Mouse (Mus musculus) embryonic facial prominence, embryonic 11.5 days (tissue): ENCODE measurements at regions not wholly inside any gene's neighbourhood (a gene's known extent, or its start where the extent isn't known, plus 50 kb on each side); places are given as distances from the start of the nearest gene placed in this dataset.

Experiments used
- ATAC-seq: fragments of 200-750 bp; cut with Nextera tagmentation; replicated peaks from 2 replicates; pipeline ENCODE4 v1.8.0; 2017; ENCODE audit warnings: low read depth; ENCODE audit not compliant: insufficient number of reproducible peaks, low FRiP score, low TSS enrichment
- DNase-seq: peaks from one replicate; pipeline ENCODE4 v3.0.0-alpha.2; 2015; ENCODE audit warnings: low spot score
- H3K27ac ChIP-seq: fragments of 300-500 bp; sonication (generic); replicated peaks from 2 replicates; pipeline ENCODE4 v1.5.1; 2014; ENCODE audit warnings: mild to moderate bottlenecking, low read depth, low read length, control low read depth
- H3K27me3 ChIP-seq: fragments of 300-500 bp; sonication (generic); 2 replicates; pipeline ENCODE4 v1.6.1; 2014; ENCODE audit warnings: mild to moderate bottlenecking, low read length, moderate library complexity, mixed read lengths; ENCODE audit not compliant: control insufficient read depth, insufficient read depth
- H3K36me3 ChIP-seq: fragments of 300-500 bp; sonication (generic); replicated peaks from 2 replicates; pipeline ENCODE4 v1.6.1; 2014; ENCODE audit warnings: low read depth, mild to moderate bottlenecking, low read length, moderate library complexity, mixed read lengths; ENCODE audit not compliant: control insufficient read depth, insufficient read depth
- H3K4me1 ChIP-seq: fragments of 300-500 bp; sonication (generic); 2 replicates; pipeline ENCODE4 v1.6.1; 2014; ENCODE audit warnings: low read length, mixed read lengths; ENCODE audit not compliant: control insufficient read depth, insufficient read depth
- H3K4me2 ChIP-seq: fragments of 300-500 bp; sonication (generic); 2 replicates; pipeline ENCODE4 v1.6.1; 2014; ENCODE audit warnings: low read depth, mild to moderate bottlenecking, control low read depth, low read length, moderate library complexity
- H3K4me3 ChIP-seq: fragments of 300-500 bp; sonication (generic); 2 replicates; pipeline ENCODE4 v1.5.1; 2014; ENCODE audit warnings: low read depth, low read length, control low read depth
- H3K9ac ChIP-seq: fragments of 300-500 bp; sonication (generic); replicated peaks from 2 replicates; pipeline ENCODE4 v1.6.1; 2014; ENCODE audit warnings: mild to moderate bottlenecking, control low read depth, low read length
- H3K9me3 ChIP-seq: fragments of 300-500 bp; sonication (generic); replicated peaks from 2 replicates; pipeline ENCODE4 v1.6.1; 2016; ENCODE audit warnings: mild to moderate bottlenecking, low read length, inconsistent platforms, mixed read lengths; ENCODE audit not compliant: control insufficient read depth
- WGBS: fragments of 180-500 bp; shearing (Covaris S2); extraction: QIAGEN DNeasy Blood & Tissue Kit; methylation state at CpG from one replicate; pipeline ENCODE4 v1.1.7; 2014; 5-methylcytosine and 5-hydroxymethylcytosine counted together

DNA sequence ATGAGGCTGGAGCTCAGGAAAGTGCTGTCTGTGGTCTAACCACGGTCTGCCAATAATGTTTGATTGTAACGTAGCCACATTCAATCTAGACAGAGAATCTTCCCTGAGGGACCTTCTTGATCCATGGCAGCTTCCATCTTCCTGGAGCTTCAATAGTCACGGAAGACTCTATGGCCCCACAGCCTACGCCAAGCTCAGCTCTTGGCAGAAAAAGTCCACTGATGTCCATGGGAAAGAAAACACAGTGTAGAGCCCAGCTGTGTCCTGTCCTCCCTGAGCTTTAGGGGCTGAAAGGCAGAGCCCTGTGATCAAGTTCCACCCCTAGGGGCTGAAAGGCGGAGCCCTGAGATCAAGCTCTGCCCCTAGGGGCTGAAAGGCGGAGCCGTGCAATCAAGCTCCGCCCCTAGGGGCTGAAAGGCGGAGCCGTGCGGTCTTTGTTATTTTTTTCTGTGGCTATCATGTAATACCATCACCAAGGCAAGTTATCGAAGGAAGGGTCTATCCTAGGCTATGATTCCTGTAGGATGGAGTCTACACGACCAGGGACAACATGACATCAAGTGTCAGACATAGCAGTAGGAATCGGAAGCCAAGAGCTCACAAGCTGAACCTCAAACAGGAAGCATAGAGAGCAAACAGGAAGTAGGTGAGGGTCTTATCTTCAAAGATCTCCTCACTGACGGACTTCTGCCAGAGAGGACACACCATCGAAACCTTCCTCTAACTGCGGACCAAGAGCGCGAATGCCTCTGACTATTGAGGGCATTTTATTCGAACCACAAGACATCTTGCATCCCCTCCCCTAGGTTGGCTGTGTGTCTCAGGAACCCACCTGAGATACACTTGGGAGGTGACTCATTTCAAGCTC lies 81.4 kb downstream of the Gm26897 start:
- Histone ChIP-seq H3K36me3 (no peaks in the 10 kb centered on the region), H3K9me3 (no peaks in the 10 kb centered on the region), H3K27me3 (no peaks in the 10 kb centered on the region), H3K4me2 (no peak overlapping the region), H3K4me1 (no peaks in the 10 kb centered on the region), H3K4me3 (no peak overlapping the region), H3K9ac (no peak overlapping the region), H3K27ac (no peak overlapping the region)
- 84% methylated on average over 20 of the region's 20 CpGs for WGBS
- no peak for DNase-seq
- ATAC-seq: no peak

DNA sequence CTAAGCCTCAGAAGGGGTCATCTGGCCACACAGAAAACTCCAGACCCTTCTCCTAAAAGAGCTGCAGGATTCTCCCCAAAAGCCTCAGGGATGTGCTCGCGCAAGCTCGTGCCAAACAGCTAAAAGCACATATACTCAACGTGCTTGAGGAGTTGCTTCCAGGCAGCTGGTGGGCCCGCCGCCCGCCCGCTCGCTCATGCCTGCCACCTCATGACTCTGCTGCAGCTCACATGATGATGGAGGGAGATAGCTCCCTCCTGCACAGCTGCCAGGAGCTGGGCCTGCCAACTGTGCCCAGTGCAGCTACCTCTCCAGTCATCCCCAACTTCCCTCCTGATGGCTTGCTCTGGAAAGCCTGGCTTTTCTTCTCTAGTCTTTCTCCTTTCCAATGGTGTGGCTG lies 87.2 kb downstream of the Gm26897 start:
- Histone ChIP-seq H3K9ac (no peak overlapping the region), H3K27ac (no peak overlapping the region), H3K36me3 (no peaks in the 10 kb centered on the region), H3K4me3 (no peak overlapping the region), H3K4me2 (no peak overlapping the region), H3K9me3 (no peaks in the 10 kb centered on the region), H3K4me1 (no peaks in the 10 kb centered on the region), H3K27me3 (no peaks in the 10 kb centered on the region)
- DNase-seq (no peak), ATAC-seq (no peak)
- 91% methylated on average over 9 of the region's 9 CpGs for WGBS

DNA sequence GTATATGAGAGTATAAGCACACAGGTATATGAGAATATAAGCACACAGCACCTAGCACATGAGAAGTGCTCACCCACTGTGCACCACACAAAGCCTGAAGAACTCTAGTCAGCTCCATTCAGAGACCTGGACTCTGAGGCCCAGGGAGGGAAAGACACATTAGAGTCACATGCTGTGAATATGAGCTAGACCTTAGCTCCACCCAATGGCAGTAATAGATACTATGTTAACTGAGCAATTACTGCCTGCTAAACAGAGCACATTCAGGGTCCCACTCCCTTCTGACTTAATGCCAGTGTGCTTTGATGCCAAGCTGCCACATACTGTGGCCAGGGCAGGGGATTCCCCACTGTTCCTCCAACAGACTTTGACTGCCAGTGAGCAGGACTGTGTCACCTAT lies 89.2 kb downstream of the Gm26897 start:
- Histone ChIP-seq H3K4me2 (no peak overlapping the region), H3K27ac (no peak overlapping the region)
- no peak for ATAC-seq

DNA sequence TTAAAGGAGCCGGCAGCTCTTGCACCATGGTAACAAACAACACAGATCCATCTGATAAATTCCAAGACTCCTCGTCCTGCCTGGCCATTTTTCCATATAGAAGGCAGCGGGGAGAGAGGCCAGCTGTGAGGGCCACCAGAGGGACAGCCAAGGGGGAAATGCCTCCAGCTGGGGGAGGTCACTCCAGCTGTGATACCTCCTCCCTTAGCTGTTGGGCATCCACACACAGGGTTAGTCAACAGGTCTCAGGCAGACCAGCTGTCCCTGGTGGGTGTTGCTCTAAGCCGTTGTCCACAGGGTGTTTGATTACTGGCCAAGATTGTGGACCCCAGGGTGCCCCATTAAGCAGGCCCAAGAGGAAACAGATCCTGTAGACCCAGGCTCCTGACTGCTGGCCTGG lies 89.7 kb downstream of the Gm26897 start:
- Histone ChIP-seq H3K36me3 (no peaks in the 10 kb centered on the region), H3K9ac (no peak overlapping the region), H3K9me3 (no peaks in the 10 kb centered on the region), H3K27ac (no peak overlapping the region), H3K4me3 (no peak overlapping the region), H3K4me2 (no peak overlapping the region), H3K4me1 (no peaks in the 10 kb centered on the region), H3K27me3 (no peaks in the 10 kb centered on the region)
- ATAC-seq: no peak
- 34% methylated on average over 4 of the region's 4 CpGs for WGBS
- DNase-seq: no peak

More for the DNA sequence above, 89.2 kb downstream of the Gm26897 start:
- H3K36me3 ChIP-seq: no peaks in the 10 kb centered on the region
- no peak overlapping the region for H3K9ac ChIP-seq
- DNase-seq: no peak
- H3K4me1 ChIP-seq: no peaks in the 10 kb centered on the region
- H3K27me3 ChIP-seq: no peaks in the 10 kb centered on the region
- no peak overlapping the region for H3K4me3 ChIP-seq
- no peaks in the 10 kb centered on the region for H3K9me3 ChIP-seq

DNA sequence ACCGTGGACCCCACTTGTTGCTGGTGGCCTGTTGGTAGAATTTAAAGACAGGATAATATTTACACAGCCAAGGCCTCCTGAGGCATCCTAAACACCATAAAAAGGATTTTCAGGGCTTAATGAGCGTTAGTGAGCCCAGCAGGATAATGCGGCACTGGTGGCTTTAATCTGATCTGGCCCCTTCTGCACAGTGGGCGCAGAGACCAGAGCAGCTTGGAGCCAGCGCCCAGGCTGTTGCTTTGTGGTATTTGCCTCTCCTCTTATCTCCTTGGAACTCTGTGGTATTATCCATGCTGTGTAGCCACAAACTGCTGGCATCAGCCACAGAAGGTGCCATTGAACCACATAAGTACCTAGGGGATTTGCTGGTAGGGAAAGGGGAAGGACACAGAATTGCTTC lies 90.1 kb downstream of the Gm26897 start:
- Histone ChIP-seq H3K36me3 (no peaks in the 10 kb centered on the region), H3K27me3 (no peaks in the 10 kb centered on the region), H3K9ac (no peak overlapping the region), H3K9me3 (no peaks in the 10 kb centered on the region), H3K4me3 (no peak overlapping the region), H3K4me1 (no peaks in the 10 kb centered on the region), H3K27ac (no peak overlapping the region), H3K4me2 (no peak overlapping the region)
- DNase-seq (no peak), ATAC-seq (no peak)
- 32% methylated on average over 5 of the region's 5 CpGs for WGBS

DNA sequence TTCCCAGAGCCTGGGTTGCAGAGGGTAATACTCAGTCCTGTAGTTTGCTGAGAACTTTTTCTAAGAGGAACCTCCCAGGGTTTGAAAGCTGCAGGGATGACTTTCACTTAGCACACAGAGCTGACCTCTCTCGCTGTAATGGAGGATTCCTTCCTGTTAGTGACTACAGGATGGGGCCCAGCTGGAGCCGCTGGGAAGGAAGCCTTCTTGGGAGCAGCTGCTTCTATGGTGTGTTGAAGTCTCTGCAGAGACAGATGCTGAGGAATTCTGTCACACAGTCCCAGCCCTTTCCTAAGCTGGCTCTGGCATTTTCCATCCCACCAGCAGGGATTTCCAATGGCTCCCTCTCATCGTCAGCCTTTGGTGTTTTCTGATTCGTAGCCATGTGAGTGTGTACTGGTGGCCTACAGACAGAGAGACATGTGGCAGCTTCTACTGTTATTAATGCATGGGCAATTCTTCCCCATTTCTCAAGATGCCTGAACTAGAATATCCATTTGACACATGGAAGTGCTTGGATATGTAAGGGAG lies 90.9 kb downstream of the Gm26897 start:
- no peak for ATAC-seq
- H3K27me3 ChIP-seq: no peaks in the 10 kb centered on the region
- 62% methylated on average over 4 of the region's 4 CpGs for WGBS
- H3K36me3 ChIP-seq: no peaks in the 10 kb centered on the region
- no peaks in the 10 kb centered on the region for H3K9me3 ChIP-seq
- no peak overlapping the region for H3K9ac ChIP-seq
- no peak overlapping the region for H3K4me2 ChIP-seq
- no peak overlapping the region for H3K27ac ChIP-seq
- no peak overlapping the region for H3K4me3 ChIP-seq
- no peak for DNase-seq
- H3K4me1 ChIP-seq: no peaks in the 10 kb centered on the region

DNA sequence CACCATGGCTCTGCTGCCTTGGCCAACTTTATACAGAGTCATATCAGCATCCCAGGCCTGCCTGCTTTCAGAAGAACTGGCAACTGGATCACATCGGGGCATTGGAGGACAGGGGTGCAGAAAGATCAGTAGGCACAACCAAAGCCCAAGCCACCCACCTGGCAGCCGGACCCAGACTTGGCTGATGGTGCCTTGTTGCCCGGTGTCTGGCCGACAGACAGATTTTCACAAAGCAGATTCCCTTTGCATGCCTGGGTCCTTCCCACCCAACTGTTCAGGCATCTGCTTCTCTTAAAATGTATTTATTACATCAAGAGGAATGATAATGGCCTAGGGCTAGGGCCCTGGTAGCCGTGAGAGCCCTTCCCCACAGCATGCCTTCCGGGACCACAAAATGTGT lies 96.2 kb downstream of the Gm26897 start:
- Histone ChIP-seq H3K27me3 (no peaks in the 10 kb centered on the region), H3K4me3 (no peak overlapping the region), H3K9ac (no peak overlapping the region), H3K27ac (no peak overlapping the region), H3K4me1 (no peaks in the 10 kb centered on the region), H3K4me2 (no peak overlapping the region), H3K36me3 (no peaks in the 10 kb centered on the region), H3K9me3 (no peaks in the 10 kb centered on the region)
- ATAC-seq: no peak
- DNase-seq: no peak
- WGBS: 72% methylated on average over 6 of the region's 6 CpGs
